Mouse (Mus musculus) heart, postnatal 36 days (tissue): ENCODE measurements around the gene Cd68. TPM values are rescaled to one million over a fixed set of nuclear protein-coding genes. Genes with fewer than 3 reads are reported as not detected.
A peak's percentile ranks its signal among the peaks of the same experiment; 100 is the strongest.
"Not testable (repeated sequence)": the region's sequence is repeated elsewhere in the genome, so short reads cannot be mapped to it uniquely, and the experiment has no call there.

Experiments used
- DNase-seq, 2 experiments: peaks; one replicate each; pipeline ENCODE4 v3.0.0; 2021 to 2022
- intact Hi-C: fragments of 180-260 bp; cut with DNase I; formaldehyde crosslinking; loops from one replicate; pipeline ENCODE4 v1.15.1; 2025
- total RNA-seq, 2 experiments: library from RNA; stranded (reverse); gene quantifications; 2 replicates each; pipeline ENCODE4 v1.2.3; 2021

Gene Cd68
- 1 to 10 TPM; 8.7 to 9.1 TPM for total RNA-seq

DNA sequence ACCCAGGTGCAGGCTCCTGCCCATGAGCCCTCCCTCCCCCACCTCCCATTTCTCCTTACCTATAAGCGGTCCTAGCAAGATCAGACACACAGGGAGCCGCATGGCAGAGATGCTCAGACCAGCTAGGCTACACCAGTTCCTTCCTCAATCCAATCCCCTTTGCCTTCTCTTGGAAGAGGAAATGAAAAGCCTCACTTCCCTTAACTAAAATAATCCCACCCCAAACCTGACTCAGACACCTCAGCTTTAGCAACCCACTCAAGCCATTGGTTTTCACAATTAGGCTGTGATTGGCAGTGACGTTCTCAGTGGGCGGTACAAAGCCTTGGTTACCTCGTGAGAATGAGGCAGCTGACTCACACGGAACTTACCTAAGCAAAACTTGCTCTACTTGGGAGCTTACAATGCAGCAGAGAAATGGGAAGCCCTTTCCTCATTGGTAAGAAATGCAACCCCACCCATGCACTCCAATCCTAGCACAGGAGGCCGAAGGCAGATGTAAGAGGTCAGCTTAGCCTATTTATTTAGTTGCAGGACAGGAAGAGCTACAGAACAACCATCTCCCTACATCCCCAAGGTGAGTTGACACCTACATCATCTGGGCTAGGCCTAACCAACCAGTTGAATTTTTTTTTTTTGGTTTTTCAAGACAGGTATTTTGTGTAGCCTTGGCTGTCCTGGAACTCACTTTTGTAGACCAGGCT is at the start of gene Cd68:
Gene Cd68 (minus strand): TSS at position 193 of the 704 bp plus-strand sequence.
- peak; percentile 30 to 45 for DNase-seq
- intact Hi-C loops: no loop called here

- intact Hi-C loops: loop anchor here (2.0 kb wide), 2 partner anchors 33 to 61 kb away; partner anchors contain the start of genes Senp3 and Sox15
- DNase-seq: peak; percentile 38 to 66
Measured at GRCm38 (mm10) chr11:69715482-69715881, 49.5 kb upstream of the Cd68 start.

DNA sequence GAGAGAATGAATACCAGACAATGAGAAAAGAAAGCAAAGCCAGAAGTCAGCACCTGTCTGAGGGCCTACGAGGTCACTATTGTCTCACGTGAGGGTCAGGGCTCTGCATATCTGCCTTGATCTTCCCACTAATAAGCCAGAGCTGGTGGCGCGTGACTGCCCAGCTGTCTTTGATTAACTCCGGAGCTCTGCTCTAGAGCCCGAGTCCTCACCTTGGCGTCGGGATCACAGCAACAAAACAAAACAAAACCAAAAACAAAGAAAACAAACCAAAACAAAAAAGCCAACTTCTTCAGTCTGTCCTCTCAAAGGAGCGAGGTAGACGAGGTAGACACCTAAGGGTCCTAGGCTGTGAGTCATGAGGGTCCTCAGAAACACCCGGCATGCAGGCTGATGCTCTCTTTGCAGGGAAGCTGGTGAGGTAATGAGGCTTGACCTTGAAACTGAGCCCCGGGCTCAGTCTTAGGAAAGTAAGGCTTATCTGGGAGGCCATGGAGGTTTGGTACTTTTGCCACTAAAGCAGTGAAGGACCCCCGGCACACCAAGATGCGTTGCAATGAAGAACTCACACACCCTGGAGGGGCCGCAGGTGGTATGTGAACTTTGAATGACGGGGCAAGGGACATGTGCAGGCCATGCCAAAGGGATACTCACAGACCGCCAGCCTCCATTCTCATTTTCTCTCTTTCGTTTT is 48.8 kb upstream of the Cd68 start:
- intact Hi-C loops: loop anchor here (2.0 kb wide), 2 partner anchors 32 to 60 kb away; partner anchors contain the start of genes Senp3 and Sox15
- no peak for DNase-seq

DNA sequence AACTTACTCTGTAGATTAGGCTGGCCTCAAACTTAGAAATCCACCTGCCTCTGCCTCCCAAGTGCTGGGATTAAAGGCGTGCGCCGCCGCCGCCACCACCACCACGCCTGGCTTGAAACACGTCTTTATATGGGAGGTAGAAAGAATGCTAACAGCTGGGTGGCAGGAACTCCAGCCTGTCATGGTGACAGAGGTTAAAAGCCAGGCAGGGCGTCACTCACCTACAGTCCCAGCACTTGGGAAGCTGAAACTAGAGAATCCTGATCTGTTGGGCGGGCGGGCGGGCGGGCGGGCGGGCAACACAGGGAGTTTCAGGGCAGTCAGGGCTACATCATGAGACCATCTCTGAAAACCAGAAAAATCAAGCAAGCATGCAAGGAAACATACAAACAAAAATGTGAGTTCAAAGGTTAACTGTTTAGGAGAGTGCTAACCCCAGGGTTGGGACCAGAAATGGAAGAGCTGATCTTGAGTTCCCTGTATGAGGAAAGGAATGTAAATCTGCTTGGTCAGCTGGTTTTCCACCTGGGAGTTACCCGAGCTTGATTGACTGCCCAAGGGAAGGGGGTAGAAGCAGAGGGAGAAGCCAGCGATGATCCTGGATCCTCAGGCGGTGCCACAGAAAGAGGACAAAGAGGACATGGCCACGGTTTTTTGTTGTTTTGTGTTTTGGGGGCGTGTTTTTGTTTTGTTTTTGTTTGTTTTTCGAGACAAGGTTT is 47.2 kb upstream of the Cd68 start:
- no peak for DNase-seq
- intact Hi-C loops: no loop called here

DNA sequence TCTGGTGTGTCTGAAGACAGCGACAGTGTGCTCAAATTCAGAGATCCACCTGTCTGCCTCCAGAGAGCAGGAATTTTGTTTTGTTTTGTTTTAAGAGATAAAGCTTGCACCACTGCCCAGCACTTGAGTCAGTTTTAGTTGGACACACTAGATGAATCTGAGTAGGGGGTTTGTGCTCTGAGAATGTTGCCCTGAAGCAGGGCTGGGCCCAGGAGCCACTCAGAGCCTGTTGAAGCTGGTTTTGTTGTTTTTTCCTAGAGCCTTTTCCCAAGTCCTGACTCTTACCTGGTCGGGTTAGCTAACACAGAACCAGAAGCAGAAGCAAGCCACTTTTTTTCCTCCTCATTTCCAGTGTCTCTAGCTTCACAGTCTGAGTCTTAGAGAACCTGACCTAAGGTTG is 45.1 kb upstream of the Cd68 start:
- intact Hi-C loops: no loop called here

GRCm38 (mm10) chr11:69710470-69710869 is 44.5 kb upstream of the Cd68 start:
- no peak for DNase-seq
- intact Hi-C loops: no loop called here

More for the DNA sequence above, 45.1 kb upstream of the Cd68 start:
- DNase-seq: no peak

- intact Hi-C loops: no loop called here
- no peak for DNase-seq
Measured at GRCm38 (mm10) chr11:69709554-69710446, 43.8 kb upstream of the Cd68 start.

DNA sequence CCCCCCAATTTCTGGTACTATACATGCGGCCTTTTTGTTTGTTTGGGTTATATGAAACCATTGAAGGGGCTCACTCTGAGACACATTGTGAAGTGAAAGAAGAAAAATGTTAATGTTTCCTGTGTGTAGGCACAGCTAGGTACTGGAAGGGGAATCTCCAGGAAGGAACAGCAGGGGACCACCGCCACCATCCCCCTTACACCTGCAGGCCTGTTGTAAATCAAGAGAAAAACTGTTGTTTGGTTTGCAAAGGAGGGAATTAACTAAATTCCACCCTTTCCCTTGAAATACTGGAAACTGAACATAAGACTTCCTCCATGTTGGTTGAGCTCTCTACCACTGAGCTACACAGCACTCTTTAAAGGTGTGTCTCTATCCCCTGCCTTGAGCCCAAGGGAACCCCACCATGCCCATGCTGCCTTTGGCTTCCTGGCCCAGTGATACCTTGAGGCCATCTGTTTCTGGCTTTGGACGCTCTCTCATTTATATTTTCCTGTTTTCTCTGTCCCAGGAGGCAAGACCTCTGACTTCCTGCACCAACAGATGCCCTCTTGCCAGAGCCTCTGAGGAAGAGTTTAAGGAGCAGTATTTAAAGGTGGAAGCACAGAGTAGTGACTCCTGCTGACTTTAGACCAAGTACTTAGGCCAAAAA is 42.8 kb upstream of the Cd68 start:
- DNase-seq: no peak
- intact Hi-C loops: no loop called here

DNA sequence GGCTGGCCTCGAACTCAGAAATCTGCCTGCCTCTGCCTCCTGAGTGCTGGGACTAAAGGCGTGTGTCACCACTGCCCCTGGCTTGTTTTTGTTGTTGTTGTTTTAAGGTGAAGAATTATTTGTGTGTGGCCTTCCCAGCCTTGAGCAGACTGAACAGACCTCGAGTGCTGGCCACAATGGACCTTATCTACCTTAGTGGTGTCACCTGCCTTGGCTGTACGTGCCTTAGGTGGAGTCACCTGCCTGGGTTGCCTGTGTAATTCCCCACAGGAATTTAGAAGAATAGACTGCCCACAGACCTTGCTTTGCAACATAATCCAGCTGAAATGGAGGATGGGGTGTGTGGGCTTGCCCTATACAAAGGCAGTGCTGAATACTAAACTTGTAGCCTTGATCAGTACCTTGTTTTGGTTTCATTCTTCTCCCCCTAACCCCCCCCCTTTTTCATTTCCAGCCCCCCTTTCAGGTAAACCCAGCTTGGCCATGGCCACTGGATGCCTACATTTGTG is 42.0 kb upstream of the Cd68 start:
- intact Hi-C loops: no loop called here
- no peak for DNase-seq

GRCm38 (mm10) chr11:69707480-69707847 is 41.5 kb upstream of the Cd68 start:
- no peak for DNase-seq
- intact Hi-C loops: no loop called here

- DNase-seq: peak; percentile 72 to 80
- intact Hi-C loops: no loop called here
Measured at GRCm38 (mm10) chr11:69706775-69707479, 41.0 kb upstream of the Cd68 start.

DNA sequence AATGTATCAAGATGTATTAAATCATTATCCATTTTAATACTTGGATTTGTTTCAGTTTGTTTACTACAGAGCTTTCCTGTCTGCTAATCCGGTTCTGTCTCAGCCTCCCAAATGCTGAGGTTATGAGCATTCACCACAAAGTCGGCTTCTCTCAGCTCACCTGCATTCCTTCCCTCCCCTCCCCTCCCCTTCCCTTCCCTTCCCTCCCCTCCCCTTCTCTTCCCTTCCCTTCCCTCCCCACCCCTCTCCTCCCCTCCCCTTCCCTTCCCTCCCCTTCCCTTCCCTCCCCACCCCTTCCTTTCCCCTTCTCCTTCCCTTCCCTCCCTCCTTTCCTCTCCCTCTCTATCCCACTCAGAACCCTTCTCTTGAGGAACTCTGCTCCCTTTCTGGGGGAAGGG is 38.7 kb upstream of the Cd68 start:
- intact Hi-C loops: no loop called here
- DNase-seq: no peak

GRCm38 (mm10) chr11:69703814-69704612 is 38.1 kb upstream of the Cd68 start:
- DNase-seq: no peak
- intact Hi-C loops: no loop called here

DNA sequence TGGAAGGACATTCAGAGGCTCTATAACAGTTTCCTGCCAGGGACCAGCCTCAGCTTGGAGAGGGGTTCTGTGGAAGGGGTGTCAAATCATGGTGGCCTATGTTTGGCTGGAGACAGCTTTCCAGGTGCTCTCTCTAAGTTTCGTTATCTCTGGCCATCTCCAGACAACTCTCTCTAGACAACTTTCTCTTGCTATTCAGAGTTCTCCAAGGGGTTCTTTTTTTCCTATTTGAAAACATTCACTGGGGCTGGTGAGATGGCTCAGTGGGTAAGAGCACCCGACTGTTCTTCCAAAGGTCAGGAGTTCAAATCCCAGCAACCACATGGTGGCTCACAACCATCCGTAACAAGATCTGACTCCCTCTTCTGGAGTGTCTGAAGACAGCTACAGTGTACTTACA is 37.4 kb upstream of the Cd68 start:
- DNase-seq, intact Hi-C loops: not testable (repeated sequence)

- DNase-seq, intact Hi-C loops: not testable (repeated sequence)
Measured at GRCm38 (mm10) chr11:69702886-69703285, 36.9 kb upstream of the Cd68 start.

DNA sequence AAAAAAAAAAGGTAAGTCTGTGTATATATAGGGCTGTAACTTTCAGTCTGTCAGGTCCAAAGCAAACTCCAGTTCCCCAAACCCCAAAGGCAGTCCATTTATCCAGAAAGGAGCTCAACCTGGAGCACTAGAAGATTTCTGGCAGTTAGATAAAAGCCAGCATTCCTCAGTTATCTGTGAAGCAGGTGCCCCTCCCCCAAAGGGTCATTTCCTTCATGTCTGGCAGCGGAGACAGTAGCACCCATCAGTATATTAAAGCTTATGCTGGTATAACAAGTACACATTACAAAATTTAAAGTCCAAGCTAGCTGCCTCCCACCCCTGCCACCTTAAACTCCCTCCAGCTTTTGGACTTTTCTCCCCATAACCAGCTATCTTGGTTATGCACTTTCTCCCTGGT is 33.6 kb upstream of the Cd68 start:
- no peak for DNase-seq
- intact Hi-C loops: no loop called here

DNA sequence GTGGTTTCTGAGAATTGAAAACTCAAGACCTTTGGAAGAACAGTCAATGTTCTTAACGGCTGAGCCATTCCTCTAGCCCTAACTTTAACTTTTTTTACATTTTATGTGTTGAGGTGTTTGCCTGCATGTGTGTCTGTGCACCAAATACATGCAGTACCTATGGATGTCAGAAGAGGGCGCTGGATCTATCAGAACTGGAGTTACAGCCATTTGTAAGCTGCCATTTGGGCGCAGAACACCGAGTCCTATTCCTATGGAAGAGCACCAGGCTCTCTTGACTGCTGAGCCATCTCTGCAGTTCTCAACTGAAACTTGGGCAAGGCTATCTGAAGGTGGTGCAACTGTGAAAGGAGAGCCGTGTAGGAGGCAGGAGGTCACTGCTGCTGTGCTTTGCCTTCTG is 32.6 kb upstream of the Cd68 start:
- intact Hi-C loops: no loop called here

GRCm38 (mm10) chr11:69697396-69697795 is 31.4 kb upstream of the Cd68 start:
- intact Hi-C loops: loop anchor here (2.0 kb wide), 1 partner anchor 15 kb away; the partner anchor contains the start of gene Senp3
- DNase-seq: no peak

More for the DNA sequence above, 32.6 kb upstream of the Cd68 start:
- no peak for DNase-seq
